Mouse (Mus musculus) small intestine, adult 2 months (tissue): Measurements from ENCODE around the gene Gm1043. TPM values are rescaled to one million over a fixed set of nuclear protein-coding genes. Genes with fewer than 3 reads are reported as not detected.
A peak's percentile ranks its signal among the peaks of the same experiment; 100 is the strongest.

Source experiments
- H3K27ac ChIP-seq: fragments of 200-500 bp; 2 replicates; pipeline ENCODE4 v1.5.1; 2012; ENCODE audit warnings: low read depth, low read length, control low read depth, inconsistent platforms; ENCODE audit not compliant: insufficient read depth
- H3K27me3 ChIP-seq: fragments of 200-500 bp; 2 replicates; pipeline ENCODE4 v1.6.1; 2012; ENCODE audit warnings: mild to moderate bottlenecking, moderate library complexity, low read length, inconsistent platforms; ENCODE audit not compliant: control insufficient read depth, insufficient read depth
- H3K36me3 ChIP-seq: fragments of 200-500 bp; 2 replicates; pipeline ENCODE4 v1.6.1; 2012; ENCODE audit warnings: mild to moderate bottlenecking, low read length, control low read depth, inconsistent platforms; ENCODE audit not compliant: control insufficient read depth, insufficient read depth
- H3K4me1 ChIP-seq: fragments of 200-500 bp; 2 replicates; pipeline ENCODE4 v1.6.1; 2012; ENCODE audit warnings: low read length, inconsistent platforms, mixed read lengths; ENCODE audit not compliant: control insufficient read depth, insufficient read depth, insufficient read length
- H3K4me3 ChIP-seq: fragments of 200-500 bp; 2 replicates; pipeline ENCODE4 v1.5.1; 2012; ENCODE audit warnings: low read depth, mild to moderate bottlenecking, control low read depth, inconsistent platforms, low read length, moderate library complexity
- CTCF ChIP-seq: fragments of 200-500 bp; IDR thresholded peaks from 2 replicates; pipeline ENCODE4 v1.5.1; 2012; ENCODE audit warnings: low read depth, mild to moderate bottlenecking, control low read depth, inconsistent platforms, low read length, moderate library complexity, mixed read lengths; ENCODE audit not compliant: insufficient replicate concordance, insufficient read length; ENCODE audit errors: extremely low read depth
- POLR2A ChIP-seq: fragments of 200-500 bp; IDR thresholded peaks from 2 replicates; pipeline ENCODE4 v1.6.1; 2012; ENCODE audit warnings: low read depth, mild to moderate bottlenecking, control low read depth, inconsistent platforms, low read length, moderate library complexity
- WGBS: fragments of 180-500 bp; shearing (Covaris S2); methylation state at CpG from one replicate; pipeline ENCODE4 v1.1.7; 2018; 5-methylcytosine and 5-hydroxymethylcytosine counted together
- polyA plus RNA-seq: library from polyadenylated mRNA; depleted of rRNA; stranded (reverse); fragments of >200 nt; gene quantifications from 2 replicates; pipeline ENCODE4 v1.2.3, GENCODE M21; 2012

The Gm1043 gene
- polyA plus RNA-seq, 1 experiment, result 0.85 TPM

DNA sequence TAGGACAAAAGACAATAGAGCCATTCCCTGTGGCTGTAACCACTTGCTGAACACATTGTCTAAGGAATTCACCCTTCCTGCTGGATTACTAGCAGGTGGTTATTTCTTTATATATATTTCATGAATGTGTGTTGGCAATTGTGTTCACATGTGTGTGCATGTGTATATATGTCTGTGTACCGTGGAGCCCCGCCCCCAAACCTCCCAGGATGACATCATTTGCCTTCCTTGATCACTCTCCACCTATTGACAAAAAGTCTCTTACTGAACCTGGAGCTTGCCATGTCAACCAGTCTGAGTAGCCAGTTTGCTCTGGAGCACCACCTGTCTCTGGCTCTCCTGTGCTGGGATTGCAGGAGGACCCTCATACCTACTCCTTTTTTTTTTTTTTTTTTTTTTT is 39.6 kb upstream of the Gm1043 start:
- WGBS, result 68% methylated on average over 2 of the region's 2 CpGs
- Histone ChIP-seq H3K4me3 (no peak overlapping the region), H3K4me1 (peaks cover 33% of the 10 kb centered on the region), H3K36me3 (no peaks in the 10 kb centered on the region), H3K27me3 (no peaks in the 10 kb centered on the region), H3K27ac (no peak overlapping the region)
- TF ChIP-seq CTCF (no peak), POLR2A (no peak)

GRCm38 (mm10) chr5:37046791-37047190 is 38.4 kb upstream of the Gm1043 start:
- TF ChIP-seq POLR2A (no peak), CTCF (no peak)
- Histone ChIP-seq H3K36me3 (no peaks in the 10 kb centered on the region), H3K4me1 (peaks cover 28% of the 10 kb centered on the region), H3K27me3 (no peaks in the 10 kb centered on the region), H3K4me3 (no peak overlapping the region), H3K27ac (peak overlapping the region; percentile 50; the same call in 1 of the 2 replicates)
- WGBS, result 42% methylated on average over 5 of the region's 5 CpGs

GRCm38 (mm10) chr5:37047206-37047915 is 37.8 kb upstream of the Gm1043 start:
- H3K4me3 ChIP-seq, result peak overlapping the region; percentile 43
- H3K27me3 ChIP-seq, result no peaks in the 10 kb centered on the region
- no peaks in the 10 kb centered on the region for H3K36me3 ChIP-seq
- H3K27ac ChIP-seq, result peak overlapping the region; percentile 50
- H3K4me1 ChIP-seq, result peaks cover 31% of the 10 kb centered on the region
- 33% methylated on average over 17 of the region's 17 CpGs for WGBS
- TF ChIP-seq CTCF (no peak), POLR2A (no peak)

GRCm38 (mm10) chr5:37047992-37048391 is 37.2 kb upstream of the Gm1043 start:
- no peaks in the 10 kb centered on the region for H3K27me3 ChIP-seq
- TF ChIP-seq CTCF (no peak), POLR2A (no peak)
- H3K4me1 ChIP-seq, result peaks cover 34% of the 10 kb centered on the region
- 31% methylated on average over 7 of the region's 7 CpGs for WGBS
- H3K36me3 ChIP-seq, result no peaks in the 10 kb centered on the region
- peak overlapping the region; percentile 50 for H3K27ac ChIP-seq
- H3K4me3 ChIP-seq, result peak overlapping the region; percentile 6; the same call in 1 of the 2 replicates

DNA sequence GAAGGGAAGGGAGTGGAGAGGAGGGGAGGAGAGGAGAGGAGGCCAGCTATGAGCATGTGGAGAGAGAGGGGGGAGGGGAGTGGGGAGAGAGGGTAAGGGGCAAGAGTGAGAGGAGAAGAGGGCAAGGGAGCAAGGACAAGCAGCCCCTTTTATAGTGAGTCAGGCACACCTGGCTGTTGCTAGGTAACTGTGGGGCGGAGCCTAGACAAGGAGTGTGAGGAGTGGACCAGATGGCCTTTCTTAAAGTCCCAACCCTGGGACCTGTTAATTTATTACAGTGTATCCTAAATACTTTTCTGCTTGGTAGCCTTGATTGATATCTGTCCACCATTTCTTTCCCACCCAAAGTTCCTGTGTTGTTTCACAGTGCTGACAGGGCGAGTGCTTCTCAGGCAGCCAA is 36.1 kb upstream of the Gm1043 start:
- no peak for TF ChIP-seq POLR2A
- no peak for TF ChIP-seq CTCF
- no peak overlapping the region for H3K4me3 ChIP-seq
- no peaks in the 10 kb centered on the region for H3K27me3 ChIP-seq
- peak overlapping the region; percentile 61; the same call in 1 of the 2 replicates for H3K27ac ChIP-seq
- peaks cover 37% of the 10 kb centered on the region for H3K4me1 ChIP-seq
- 44% methylated on average over 2 of the region's 2 CpGs for WGBS
- H3K36me3 ChIP-seq, result no peaks in the 10 kb centered on the region

GRCm38 (mm10) chr5:37050521-37051373 is 34.4 kb upstream of the Gm1043 start:
- H3K27me3 ChIP-seq, result no peaks in the 10 kb centered on the region
- peak overlapping the region; percentile 66 for H3K4me3 ChIP-seq
- no peaks in the 10 kb centered on the region for H3K36me3 ChIP-seq
- TF ChIP-seq POLR2A (peak; percentile 66), CTCF (no peak)
- H3K27ac ChIP-seq, result peak overlapping the region; percentile 97
- WGBS, result 9% methylated on average over 9 of the region's 9 CpGs
- H3K4me1 ChIP-seq, result peaks cover 45% of the 10 kb centered on the region
